Mouse (Mus musculus): Measurements from ENCODE around the gene Ccdc61. TPM values are rescaled to one million over a fixed set of nuclear protein-coding genes. Genes with fewer than 3 reads are reported as not detected.

The Ccdc61 gene
- total RNA-seq (2021), result 10 to 100 TPM; 10.6 to 11.0 TPM

- intact Hi-C loops (cut with DNase I), result no loop called here
- peak; percentile 94 to 96 for DNase-seq (ENCODE audit: low spot score in 2 of 2)
Observed at GRCm38 (mm10) chr7:18910241-18910831, at the start of gene Ccdc61. Ccdc61 (minus strand) TSS chr7:18910415.

GRCm38 (mm10) chr7:18959446-18959845, 49.2 kb upstream of the Ccdc61 start:
- DNase-seq (ENCODE audit: low spot score in 2 of 2), result no peak
- intact Hi-C loops (cut with DNase I), result loop anchor here (5.0 kb wide), 1 partner anchor 33 kb away; the partner anchor contains the start of gene Mypop

GRCm38 (mm10) chr7:18958384-18958766, 48.2 kb upstream of the Ccdc61 start:
- peak in 1 of 2 experiments; percentile 45 for DNase-seq (ENCODE audit: low spot score in 2 of 2)
- intact Hi-C loops (cut with DNase I), result loop anchor here (5.0 kb wide), 1 partner anchor 34 kb away; the partner anchor contains the start of gene Mypop

- peak; percentile 67 to 76 for DNase-seq (ENCODE audit: low spot score in 2 of 2)
- intact Hi-C loops (cut with DNase I), result loop anchor here (5.0 kb wide), 1 partner anchor 35 kb away; the partner anchor contains the start of gene Mypop
Observed at GRCm38 (mm10) chr7:18957569-18958383, 47.6 kb upstream of the Ccdc61 start.

GRCm38 (mm10) chr7:18951397-18951796, 41.2 kb upstream of the Ccdc61 start:
- DNase-seq (ENCODE audit: low spot score in 2 of 2), result no peak
- intact Hi-C loops (cut with DNase I), result no loop called here

GRCm38 (mm10) chr7:18950523-18951315, 40.5 kb upstream of the Ccdc61 start:
- intact Hi-C loops (cut with DNase I), result no loop called here
- no peak for DNase-seq (ENCODE audit: low spot score in 2 of 2)

- DNase-seq (ENCODE audit: low spot score in 2 of 2), result no peak
- intact Hi-C loops (cut with DNase I), result no loop called here
Observed at GRCm38 (mm10) chr7:18949781-18950522, 39.7 kb upstream of the Ccdc61 start.

- DNase-seq (ENCODE audit: low spot score in 2 of 2), result no peak
- intact Hi-C loops (cut with DNase I), result no loop called here
Observed at GRCm38 (mm10) chr7:18948151-18948550, 37.9 kb upstream of the Ccdc61 start.

- intact Hi-C loops (cut with DNase I), result no loop called here
- DNase-seq (ENCODE audit: low spot score in 2 of 2), result no peak
Observed at GRCm38 (mm10) chr7:18942815-18943214, 32.6 kb upstream of the Ccdc61 start.

GRCm38 (mm10) chr7:18942376-18942775, 32.2 kb upstream of the Ccdc61 start:
- DNase-seq (ENCODE audit: low spot score in 2 of 2), result peak in 1 of 2 experiments; percentile 66
- intact Hi-C loops (cut with DNase I), result no loop called here

GRCm38 (mm10) chr7:18927759-18928158, 17.5 kb upstream of the Ccdc61 start:
- no peak for DNase-seq (ENCODE audit: low spot score in 2 of 2)
- intact Hi-C loops (cut with DNase I), result loop anchor here (5.0 kb wide), 1 partner anchor 35 kb away; no protein-coding TSS in a partner anchor

- DNase-seq (ENCODE audit: low spot score in 2 of 2), result no peak
- intact Hi-C loops (cut with DNase I), result loop anchor here (5.0 kb wide), 1 partner anchor 35 kb away; no protein-coding TSS in a partner anchor
Observed at GRCm38 (mm10) chr7:18926911-18927310, 16.7 kb upstream of the Ccdc61 start.

- DNase-seq (ENCODE audit: low spot score in 2 of 2), result no peak
- intact Hi-C loops (cut with DNase I), result loop anchor here (5.0 kb wide), 1 partner anchor 36 kb away; no protein-coding TSS in a partner anchor
Observed at GRCm38 (mm10) chr7:18926041-18926790, 16.0 kb upstream of the Ccdc61 start.

- intact Hi-C loops (cut with DNase I), result loop anchor here (5.0 kb wide), 1 partner anchor 37 kb away; no protein-coding TSS in a partner anchor
- DNase-seq (ENCODE audit: low spot score in 2 of 2), result peak; percentile 94 to 95
Observed at GRCm38 (mm10) chr7:18925162-18925938, 15.1 kb upstream of the Ccdc61 start, which contains the start of gene Nova2. Nova2 (plus strand) TSS chr7:18925888.

- intact Hi-C loops (cut with DNase I), result no loop called here
- DNase-seq (ENCODE audit: low spot score in 2 of 2), result no peak
Observed at GRCm38 (mm10) chr7:18924321-18924720, 14.1 kb upstream of the Ccdc61 start.

- intact Hi-C loops (cut with DNase I), result loop anchor here (2.0 kb wide), 1 partner anchor 67 kb away; the partner anchor contains the start of gene Mypop
- peak; percentile 45 to 58 for DNase-seq (ENCODE audit: low spot score in 2 of 2)
Observed at GRCm38 (mm10) chr7:18923711-18924191, 13.5 kb upstream of the Ccdc61 start.

- peak in 1 of 2 experiments; percentile 45 for DNase-seq (ENCODE audit: low spot score in 2 of 2)
- intact Hi-C loops (cut with DNase I), result loop anchor here (2.0 kb wide), 1 partner anchor 68 kb away; the partner anchor contains the start of gene Mypop
Observed at GRCm38 (mm10) chr7:18923267-18923666, 13.1 kb upstream of the Ccdc61 start.

Data from left cerebral cortex, postnatal 36 days (tissue).